Mouse (Mus musculus) brain, embryonic 14.5 days (tissue): Measurements from ENCODE around the gene Sgsh. TPM values are rescaled to one million over a fixed set of nuclear protein-coding genes. Genes with fewer than 3 reads are reported as not detected.

Source experiments
- DNase-seq: peaks from one replicate; pipeline ENCODE4 v3.0.0-alpha.2; 2011; ENCODE audit warnings: low read depth
- CTCF ChIP-seq: fragments of 200-500 bp; IDR thresholded peaks from 2 replicates; pipeline ENCODE4 v1.5.1; 2012; ENCODE audit warnings: inconsistent platforms, mild to moderate bottlenecking, moderate library complexity, borderline replicate concordance; ENCODE audit not compliant: insufficient read depth, insufficient read length; ENCODE audit errors: extremely low read depth
- POLR2A ChIP-seq: fragments of 200-500 bp; IDR thresholded peaks from 2 replicates; pipeline ENCODE4 v1.6.1; 2012; ENCODE audit warnings: mild to moderate bottlenecking, inconsistent platforms, borderline replicate concordance; ENCODE audit not compliant: poor library complexity, insufficient read depth, insufficient read length, severe bottlenecking; ENCODE audit errors: extremely low read depth
- polyA plus RNA-seq: library from polyadenylated mRNA; depleted of rRNA; stranded (reverse); fragments of >200 nt; gene quantifications from 2 replicates; pipeline ENCODE4 v1.2.3, GENCODE M21; 2012

Sgsh gene
- polyA plus RNA-seq, 1 experiment = 5.8 TPM

DNA sequence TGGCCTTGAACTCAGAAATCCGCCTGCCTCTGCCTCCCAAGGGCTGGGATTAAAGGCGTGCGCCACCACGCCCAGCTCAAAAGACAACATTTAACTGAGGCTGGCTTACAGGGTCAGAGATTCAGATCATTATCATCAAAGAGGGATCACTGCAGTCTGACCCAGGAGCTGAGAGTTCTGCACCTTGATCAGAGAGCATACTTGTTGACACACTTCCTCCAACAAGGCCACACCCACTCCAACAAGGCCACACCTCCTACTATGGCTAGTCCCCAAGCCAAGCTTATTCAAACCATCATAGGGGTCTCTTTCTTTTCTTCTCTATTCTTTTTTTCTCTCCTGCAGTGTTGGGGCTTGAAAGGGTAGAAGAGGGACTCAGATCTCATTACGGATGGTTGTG lies 31.0 kb upstream of the Sgsh start:
- TF ChIP-seq CTCF (no peak), POLR2A (no peak)
- no peak for DNase-seq

- DNase-seq = no peak
- TF ChIP-seq CTCF (no peak), POLR2A (no peak)
These were observed 29.6 kb upstream of the Sgsh start for GRCm38 (mm10) chr11:119384904-119385303.

DNA sequence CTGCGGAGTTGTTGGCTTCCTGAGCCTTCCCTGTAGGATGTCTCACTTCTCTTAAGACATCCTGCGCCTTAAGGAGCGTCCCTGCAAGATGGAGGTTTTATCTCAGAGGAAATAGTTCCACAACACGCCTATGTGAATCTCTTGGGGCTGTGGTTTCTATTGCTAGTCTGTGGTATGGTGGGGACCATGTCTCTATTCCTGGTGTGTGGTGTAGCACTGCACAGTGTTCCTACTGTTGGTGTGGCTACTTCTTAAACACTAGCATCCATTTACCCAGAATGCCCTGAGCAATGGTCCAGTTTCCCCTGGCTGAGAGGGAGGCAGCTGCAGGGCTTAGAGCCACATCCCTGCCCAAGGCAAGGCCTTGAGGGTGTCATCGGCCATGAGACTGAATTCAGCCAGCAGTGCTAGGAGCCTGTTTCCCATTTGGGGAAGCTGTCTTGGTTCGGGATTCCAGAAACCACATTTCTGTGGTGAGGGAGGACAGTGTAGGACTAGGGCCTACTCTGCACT lies 27.1 kb upstream of the Sgsh start:
- TF ChIP-seq CTCF (no peak), POLR2A (no peak)
- no peak for DNase-seq

- no peak for TF ChIP-seq POLR2A
- TF ChIP-seq CTCF = no peak
- DNase-seq = no peak
These were observed 26.4 kb upstream of the Sgsh start for GRCm38 (mm10) chr11:119381631-119382337.

DNA sequence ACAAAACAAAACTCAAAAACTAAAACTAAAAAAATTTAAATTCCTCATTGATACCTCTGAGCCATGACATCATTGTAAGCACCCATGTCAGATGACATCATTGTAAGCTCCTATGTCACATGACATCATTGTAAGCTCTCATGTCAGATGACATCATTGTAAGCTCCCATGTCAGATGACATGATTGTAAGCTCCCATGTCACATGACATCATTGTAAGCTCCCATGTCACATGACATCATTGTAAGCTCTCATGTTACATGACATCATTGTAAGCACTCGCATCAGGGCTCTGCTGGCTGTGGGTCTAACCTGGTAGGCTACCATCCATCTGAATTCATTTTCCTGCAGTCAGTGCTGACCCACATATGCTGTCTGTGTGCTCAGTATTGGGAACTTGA lies 23.2 kb upstream of the Sgsh start:
- no peak for TF ChIP-seq CTCF
- no peak for TF ChIP-seq POLR2A
- DNase-seq = no peak

DNA sequence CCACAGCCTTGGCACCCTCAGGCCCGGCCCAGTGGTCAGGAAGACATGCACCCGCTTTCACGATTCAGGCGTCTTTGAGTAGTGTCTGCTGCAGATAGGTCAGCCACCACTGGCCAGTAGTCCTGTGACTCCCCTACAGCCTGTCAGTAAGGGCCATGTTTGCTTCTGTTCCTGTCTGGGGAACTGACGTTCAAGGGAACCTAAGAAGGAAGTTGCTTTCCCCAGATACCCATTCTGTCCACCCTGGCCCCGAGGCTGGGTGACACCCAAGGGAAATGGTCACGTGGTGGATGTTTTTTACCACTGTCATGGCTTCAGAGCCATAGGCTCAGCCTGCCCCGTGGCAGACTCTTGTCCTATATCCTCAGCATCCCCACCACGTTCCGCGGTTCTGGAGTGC lies 22.0 kb upstream of the Sgsh start:
- no peak for DNase-seq
- no peak for TF ChIP-seq CTCF
- no peak for TF ChIP-seq POLR2A

- no peak for DNase-seq
- no peak for TF ChIP-seq CTCF
These were observed 20.1 kb upstream of the Sgsh start for GRCm38 (mm10) chr11:119375425-119375824.

DNA sequence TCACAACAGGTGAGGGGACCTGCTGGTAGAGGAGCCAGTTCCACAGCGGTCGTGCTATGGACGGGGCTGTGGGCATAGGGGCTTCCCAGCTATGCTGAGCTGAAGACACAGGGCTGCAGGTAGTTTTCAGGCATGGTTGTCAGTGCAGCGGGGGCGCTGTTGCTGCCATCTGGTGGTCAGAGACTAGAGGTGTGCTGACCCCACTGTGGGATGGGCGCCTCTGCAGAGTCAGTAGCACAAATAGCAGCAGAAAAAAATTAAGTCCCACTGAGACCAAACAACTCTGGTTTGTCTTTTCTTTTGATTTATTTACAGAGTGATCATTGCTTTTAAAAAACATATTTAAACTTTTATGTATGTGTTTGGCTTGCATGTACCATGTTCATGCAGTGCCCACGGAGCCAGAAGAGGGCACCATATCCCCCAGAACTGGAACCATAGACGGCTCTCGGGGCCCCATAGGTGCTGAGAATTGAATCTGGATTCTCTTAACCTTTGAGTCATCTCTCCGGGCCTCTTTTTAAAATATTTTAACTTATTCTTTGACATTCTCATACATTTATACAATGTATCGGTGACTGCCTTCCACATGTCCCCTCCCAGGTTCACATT lies 8.3 kb upstream of the Sgsh start:
- peak; percentile 96 for TF ChIP-seq CTCF
- TF ChIP-seq POLR2A = no peak

DNA sequence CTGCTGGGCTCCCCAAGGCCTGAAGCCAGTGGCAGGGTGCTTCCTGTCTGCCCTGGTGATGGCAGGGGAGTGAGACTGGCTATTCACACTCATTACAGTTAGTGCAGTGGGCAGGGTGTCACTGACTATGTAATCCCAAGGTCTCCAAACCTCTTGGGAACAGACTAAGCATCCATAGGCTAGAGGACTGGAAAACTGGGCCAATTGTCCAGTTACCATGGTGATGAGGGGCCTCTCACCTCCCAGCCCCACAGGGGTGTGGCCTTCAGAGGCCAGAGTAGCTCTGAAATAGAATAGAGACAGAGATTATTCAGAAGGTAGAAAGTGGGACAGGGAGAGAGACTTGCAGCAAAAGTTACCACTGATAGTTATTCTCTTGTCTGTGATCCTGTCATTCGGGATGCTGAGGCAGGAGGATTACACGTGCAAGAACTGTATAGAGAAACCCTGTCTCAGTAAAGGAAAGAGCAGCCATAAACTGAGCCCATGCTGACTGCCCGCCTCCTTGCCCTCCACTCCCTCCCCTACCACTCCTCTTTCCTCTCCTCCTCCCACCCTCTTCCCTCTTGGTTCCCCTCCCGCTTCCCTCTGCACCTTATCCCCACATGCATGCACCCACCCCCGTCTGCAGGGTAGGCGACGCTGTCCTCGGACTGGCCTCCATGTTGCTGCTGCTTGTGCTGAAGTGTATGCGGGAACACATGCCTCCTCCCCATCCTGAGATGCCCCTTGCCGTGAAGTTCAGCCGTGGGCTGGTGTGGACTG lies 7.6 kb upstream of the Sgsh start:
- peak; percentile 51 for DNase-seq

More for the DNA sequence above, 8.3 kb upstream of the Sgsh start:
- DNase-seq = peak; percentile 87

DNA sequence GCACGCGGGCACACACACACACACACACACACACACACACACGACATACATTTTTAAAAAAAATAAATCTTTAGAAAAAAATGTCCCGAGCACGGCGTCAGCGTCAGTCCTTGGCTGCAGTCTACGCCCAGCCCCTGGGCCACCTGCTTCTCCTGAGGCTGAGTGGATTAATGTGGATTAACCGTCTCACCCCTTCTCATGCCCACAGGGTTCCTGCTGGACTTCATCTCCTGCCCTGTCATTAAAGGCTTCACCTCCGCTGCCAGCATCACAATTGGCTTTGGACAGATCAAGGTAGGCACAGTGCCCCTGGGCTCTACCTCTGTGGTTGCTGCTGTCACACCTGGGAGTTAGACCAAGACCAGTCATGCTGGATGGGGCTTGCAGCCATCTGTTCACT lies 3.8 kb upstream of the Sgsh start:
- no peak for TF ChIP-seq POLR2A
- no peak for TF ChIP-seq CTCF
- DNase-seq = no peak

More for the DNA sequence above, 7.6 kb upstream of the Sgsh start:
- no peak for TF ChIP-seq CTCF
- TF ChIP-seq POLR2A = no peak

GRCm38 (mm10) chr11:119354798-119355442 lies 416 bp downstream of the Sgsh start:
- DNase-seq = peak; percentile 9
- no peak for TF ChIP-seq CTCF
- no peak for TF ChIP-seq POLR2A
